Mouse (Mus musculus) thymus, postnatal 4 days (tissue): ENCODE measurements around the gene 1700003F12Rik.

Experiments used
- DNase-seq: peaks from one replicate; pipeline ENCODE4 v3.0.0; 2021

1700003F12Rik gene

GRCm38 (mm10) chr2:154577744-154578067 is 30.8 kb downstream of the 1700003F12Rik start:
- DNase-seq, result no peak

GRCm38 (mm10) chr2:154580586-154580985 is 33.7 kb downstream of the 1700003F12Rik start:
- DNase-seq, result no peak

- DNase-seq, result no peak
Observed at GRCm38 (mm10) chr2:154581421-154581820, 34.5 kb downstream of the 1700003F12Rik start.

GRCm38 (mm10) chr2:154583906-154584872 is 37.3 kb downstream of the 1700003F12Rik start:
- DNase-seq, result no peak

GRCm38 (mm10) chr2:154584931-154585601 is 38.2 kb downstream of the 1700003F12Rik start:
- no peak for DNase-seq

- DNase-seq, result peak; percentile 89
Observed at GRCm38 (mm10) chr2:154586405-154586804, 39.5 kb downstream of the 1700003F12Rik start.

GRCm38 (mm10) chr2:154589051-154589450 is 42.2 kb downstream of the 1700003F12Rik start:
- no peak for DNase-seq

- DNase-seq, result no peak
Observed at GRCm38 (mm10) chr2:154591239-154591638, 44.4 kb downstream of the 1700003F12Rik start.

GRCm38 (mm10) chr2:154593025-154593424 is 46.1 kb downstream of the 1700003F12Rik start:
- peak; percentile 63 for DNase-seq

GRCm38 (mm10) chr2:154595775-154596174 is 48.9 kb downstream of the 1700003F12Rik start:
- no peak for DNase-seq

GRCm38 (mm10) chr2:154597399-154597798 is 50.5 kb downstream of the 1700003F12Rik start:
- no peak for DNase-seq
